Mouse (Mus musculus): ENCODE results near the gene Gm17387.

GRCm38 (mm10) chr7:140990622-140991021, 38.3 kb upstream of the Gm17387 start:
- no peak for TF ChIP-seq USF1 (IDR thresholded peaks at IDR 0.05; ENCODE audit: low read depth, low read length)
- TF ChIP-seq POLR2A (IDR thresholded peaks at IDR 0.05; ENCODE audit: control insufficient read depth in 1 of 2, insufficient read depth in 1 of 2, low read depth in 1 of 2, low read length in 2 of 2, poor library complexity in 1 of 2), result no peak
- no peak for TF ChIP-seq TAL1 (IDR thresholded peaks at IDR 0.05; ENCODE audit: low read length)
- no peak for TF ChIP-seq SIN3A (IDR thresholded peaks at IDR 0.05; ENCODE audit: low read length)
- no peak for TF ChIP-seq HCFC1 (IDR thresholded peaks at IDR 0.05; ENCODE audit: low read depth, low read length)
- TF ChIP-seq EP300 (IDR thresholded peaks at IDR 0.05; ENCODE audit: low read depth in 1 of 2, low read length in 2 of 2), result no peak
- TF ChIP-seq UBTF (IDR thresholded peaks at IDR 0.05; ENCODE audit: borderline replicate concordance, insufficient read depth, low read depth, low read length), result no peak
- TF ChIP-seq RAD21 (IDR thresholded peaks at IDR 0.05; ENCODE audit: low read depth, low read length), result no peak
- TF ChIP-seq JUND (IDR thresholded peaks at IDR 0.05; ENCODE audit: low read depth, low read length), result no peak
